Mouse (Mus musculus) cerebellum, adult 9-11 months (tissue): ENCODE data around the gene Lingo3.

Experiments
- DNase-seq: peaks from one replicate; pipeline ENCODE4 v3.0.0; 2022

The Lingo3 gene

DNA sequence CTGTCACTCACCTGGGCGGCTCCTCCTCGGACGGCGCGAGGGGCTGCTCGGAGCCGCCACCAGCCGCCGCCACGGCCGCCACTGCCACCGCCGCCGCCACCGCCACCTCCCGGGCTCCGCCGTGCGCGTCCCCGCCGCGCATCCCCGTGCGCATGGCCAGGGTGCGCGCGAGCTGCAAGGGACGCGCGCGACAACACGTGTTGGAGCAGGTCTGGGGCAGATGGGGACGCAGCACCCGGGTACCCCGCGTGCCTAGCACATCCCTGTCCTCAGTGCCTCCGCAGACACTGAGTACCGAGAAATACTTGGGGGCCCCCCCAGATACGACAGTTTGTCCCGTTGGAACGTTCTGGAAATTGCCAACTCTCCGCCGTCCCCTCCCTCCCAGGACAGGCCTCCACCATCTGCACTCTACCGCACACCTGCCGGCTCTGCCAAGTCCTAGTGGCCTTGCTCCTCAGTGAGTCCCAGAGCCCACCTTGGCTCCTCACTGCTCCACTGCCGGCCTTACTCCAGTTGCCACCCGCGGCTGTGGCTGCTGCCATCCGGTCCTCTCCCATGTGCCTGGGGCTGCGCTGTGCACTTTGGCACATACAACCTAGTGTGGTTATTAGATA, at the start of gene Lingo3:
Gene Lingo3 (minus strand): TSS at position 109 of the 617 bp plus-strand sequence.
- DNase-seq: peak; percentile 86

- peak; percentile 87 for DNase-seq
Measured at GRCm38 (mm10) chr10:80887181-80887580, 43.3 kb upstream of the Lingo3 start.

- DNase-seq: peak; percentile 69
Measured at GRCm38 (mm10) chr10:80881301-80881700, 37.5 kb upstream of the Lingo3 start.

- no peak for DNase-seq
Measured at GRCm38 (mm10) chr10:80880901-80881300, 37.1 kb upstream of the Lingo3 start.

DNA sequence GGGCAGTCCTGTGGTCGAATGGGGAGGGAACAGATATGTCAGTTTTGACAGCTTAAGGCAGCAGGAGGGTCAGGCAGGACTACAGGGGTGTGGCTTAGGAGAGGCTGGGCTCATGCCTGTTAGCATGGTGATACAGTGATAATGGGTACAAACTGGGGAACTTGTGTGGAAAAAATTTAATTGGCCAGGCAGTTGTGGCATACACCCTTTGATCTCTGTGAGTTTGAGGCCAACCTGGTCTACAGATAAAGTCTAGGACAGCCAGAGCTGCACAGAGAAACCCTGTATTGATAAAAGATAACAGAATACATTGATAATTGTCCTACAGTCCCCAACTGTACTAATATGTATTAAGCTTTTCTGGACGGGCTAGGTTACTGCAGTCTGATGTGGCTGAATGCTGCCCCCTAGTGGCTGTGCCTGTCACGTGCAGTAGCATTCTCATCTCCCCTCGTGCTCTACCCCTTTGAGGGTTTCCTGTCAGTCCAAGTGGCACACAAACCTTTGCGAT, 36.3 kb upstream of the Lingo3 start:
- DNase-seq: peak; percentile 65

- DNase-seq: no peak
Measured at GRCm38 (mm10) chr10:80876594-80876993, 32.8 kb upstream of the Lingo3 start.

DNA sequence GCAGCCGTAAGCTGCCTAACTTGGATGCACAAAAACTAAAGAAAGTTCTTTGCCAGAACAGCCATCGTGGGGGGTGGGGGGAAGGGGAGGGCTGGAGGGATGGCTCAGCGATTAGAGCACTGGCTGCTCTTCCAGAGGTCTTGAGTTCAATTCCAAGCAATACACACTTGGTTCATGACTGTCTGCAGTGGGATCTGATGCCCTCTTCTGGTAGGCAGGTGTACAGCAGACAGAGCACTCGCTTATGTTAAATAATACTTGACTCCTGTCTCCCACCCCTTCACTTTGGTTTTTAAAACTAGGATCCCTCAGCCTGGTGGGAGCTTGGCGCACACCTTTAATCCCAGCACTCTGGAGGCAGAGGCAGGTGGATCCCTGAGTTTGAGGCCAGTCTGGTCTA, 32.2 kb upstream of the Lingo3 start:
- peak; percentile 66 for DNase-seq

GRCm38 (mm10) chr10:80874035-80874434, 30.2 kb upstream of the Lingo3 start:
- DNase-seq: no peak

DNA sequence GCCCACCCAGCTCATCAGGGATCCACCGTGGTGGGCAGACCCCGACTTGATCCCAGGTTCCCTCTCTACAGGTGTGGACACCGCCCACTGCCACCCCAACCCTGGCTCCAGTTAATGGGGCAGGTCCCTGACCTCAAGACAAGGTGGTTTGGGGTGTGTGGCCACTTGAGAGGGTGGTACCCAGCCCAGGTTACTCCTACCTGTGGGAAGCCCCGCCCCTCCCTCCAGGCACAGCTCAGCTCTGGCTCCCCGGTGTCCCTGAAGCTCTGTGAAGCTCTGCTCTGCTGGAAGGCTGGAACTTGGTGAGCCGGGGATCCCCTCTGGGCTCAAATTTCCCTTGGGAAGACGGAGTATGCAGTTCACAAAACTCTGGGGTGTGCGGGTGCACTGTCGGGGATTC, 27.7 kb upstream of the Lingo3 start, which contains the start of gene Tmprss9:
Gene Tmprss9 (plus strand): TSS at position 268 of the 400 bp plus-strand sequence.
- no peak for DNase-seq

- no peak for DNase-seq
Measured at GRCm38 (mm10) chr10:80870993-80871392, 27.2 kb upstream of the Lingo3 start.

GRCm38 (mm10) chr10:80864446-80864845, 20.6 kb upstream of the Lingo3 start:
- peak; percentile 92 for DNase-seq

GRCm38 (mm10) chr10:80862305-80862704, 18.5 kb upstream of the Lingo3 start:
- DNase-seq: no peak

- no peak for DNase-seq
Measured at GRCm38 (mm10) chr10:80858350-80858935, 14.6 kb upstream of the Lingo3 start.

DNA sequence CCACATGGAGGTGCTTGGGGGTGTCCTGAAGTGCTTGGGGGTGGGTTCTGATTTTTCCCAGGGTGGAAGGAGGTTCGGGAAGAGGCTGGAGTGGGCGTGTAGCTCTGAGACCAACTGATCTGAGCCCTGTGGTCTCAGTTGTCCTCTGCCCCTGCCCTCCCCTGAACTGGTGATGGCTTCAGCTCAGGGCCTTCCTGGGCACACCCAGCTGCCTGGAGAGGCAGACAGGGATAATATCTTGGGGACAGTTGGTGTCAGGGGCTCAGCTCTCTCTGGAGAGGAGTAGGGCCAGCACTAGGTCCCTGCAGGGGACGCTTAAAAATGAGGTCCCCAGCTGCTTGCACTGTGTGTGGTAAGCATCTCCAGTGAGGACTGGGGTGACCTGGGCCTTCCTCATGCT, 14.0 kb upstream of the Lingo3 start:
- DNase-seq: no peak

DNA sequence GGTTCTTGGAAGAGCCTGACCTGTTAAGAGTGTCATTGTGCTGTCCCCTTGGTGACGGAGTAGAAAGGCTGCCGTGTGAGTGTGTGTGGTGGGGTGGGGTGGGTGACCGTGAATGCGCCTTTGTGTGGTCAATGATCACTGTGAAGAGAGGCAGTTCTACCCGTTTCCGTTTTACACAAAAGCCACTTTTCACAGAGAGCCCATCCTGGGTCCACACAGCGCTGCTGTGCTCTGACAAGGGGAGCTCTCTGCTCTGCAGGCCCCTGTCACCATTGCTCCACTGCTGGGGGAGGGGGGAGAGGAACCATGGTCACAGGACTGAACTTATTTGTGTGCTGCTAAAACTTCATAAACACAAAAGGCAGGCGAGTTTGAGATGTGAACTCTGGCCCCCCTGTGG, 13.5 kb upstream of the Lingo3 start:
- DNase-seq: no peak

DNA sequence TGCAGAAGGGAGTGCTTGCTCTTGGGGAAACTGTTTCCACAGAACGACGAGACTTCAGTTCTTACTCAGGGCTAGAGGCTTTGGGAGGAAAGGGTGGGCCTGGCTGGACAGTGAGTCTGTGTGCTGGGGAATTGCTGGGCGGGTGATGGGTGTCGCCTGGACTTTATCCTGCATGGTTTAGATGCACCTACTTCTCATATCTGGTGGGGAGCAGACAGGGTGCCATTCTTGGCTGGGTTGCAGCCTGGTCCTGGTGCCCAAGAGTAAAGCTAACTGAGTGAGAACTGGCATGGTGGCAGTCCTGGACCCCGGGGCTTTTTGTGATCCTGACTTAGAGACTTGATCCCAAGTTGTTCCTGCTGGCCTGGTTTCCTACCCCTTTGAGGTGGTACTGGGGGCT, 13.1 kb upstream of the Lingo3 start:
- no peak for DNase-seq

- no peak for DNase-seq
Measured at GRCm38 (mm10) chr10:80856267-80856666, 12.4 kb upstream of the Lingo3 start.

DNA sequence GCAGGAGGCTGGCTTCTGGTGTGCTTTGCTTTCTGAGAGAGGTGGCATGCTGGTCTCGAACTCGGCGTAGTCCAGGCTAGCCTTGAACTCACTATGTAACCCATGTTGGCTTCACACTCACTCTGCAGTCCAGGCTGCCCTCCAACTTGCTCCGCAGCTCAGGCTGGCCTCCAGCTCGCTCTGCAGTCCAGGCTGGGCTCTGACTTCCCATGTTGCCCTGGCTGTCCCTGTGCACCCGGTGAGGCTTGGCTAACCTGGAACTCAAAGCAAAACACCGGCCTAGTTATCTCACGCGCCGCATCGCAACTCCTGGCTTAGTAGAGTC, 11.9 kb upstream of the Lingo3 start:
- DNase-seq: peak; percentile 78

DNA sequence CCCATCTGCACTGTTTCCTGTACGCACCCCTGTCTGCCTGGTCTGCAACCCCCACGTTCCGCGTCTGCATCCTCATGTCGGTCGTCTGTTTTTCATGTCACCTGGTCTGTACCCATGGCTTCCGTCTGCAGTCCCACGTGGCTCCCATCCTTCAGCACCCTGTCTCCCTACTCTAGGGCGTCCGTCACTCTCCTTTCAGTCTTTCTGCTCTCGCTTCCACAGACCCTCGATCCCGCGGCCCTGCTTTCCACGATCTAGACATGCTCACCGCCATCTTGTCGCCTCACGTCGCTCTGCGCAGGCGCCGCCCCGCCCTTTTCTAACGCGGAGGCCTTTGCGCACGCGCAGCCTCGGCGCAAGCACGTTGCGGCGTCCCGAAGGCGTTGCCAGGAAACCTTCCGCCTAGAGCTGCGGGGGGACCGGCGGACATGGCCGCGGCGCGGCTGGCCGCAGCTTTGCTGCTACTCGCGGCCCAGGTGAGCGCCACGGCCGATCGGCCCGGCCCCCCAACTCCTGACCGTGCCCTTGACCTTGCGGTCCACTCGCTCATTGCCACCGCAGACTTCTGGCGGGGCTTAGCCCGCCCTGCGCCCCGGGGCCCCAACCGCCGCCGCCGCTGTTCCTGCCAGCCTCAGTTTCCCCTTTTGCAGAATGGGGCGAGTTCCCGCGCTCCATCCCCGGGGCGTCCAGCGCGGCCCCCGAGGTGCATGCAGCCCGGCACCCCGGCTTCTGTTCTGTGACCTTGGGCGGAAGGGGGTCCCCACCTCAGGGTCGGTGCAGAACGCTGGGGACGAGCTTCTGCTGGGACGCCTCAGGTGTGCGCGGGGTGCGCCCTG, 11.3 kb upstream of the Lingo3 start, which contains the start of the genes Lsm7 and Sppl2b:
Gene Lsm7 (minus strand): TSS at position 297 of the 836 bp plus-strand sequence.
Gene Sppl2b (plus strand): TSS at position 363 of the 836 bp plus-strand sequence.
- DNase-seq: peak; percentile 96

- no peak for DNase-seq
Measured at GRCm38 (mm10) chr10:80848571-80848970, 4.7 kb upstream of the Lingo3 start.

GRCm38 (mm10) chr10:80845732-80846131, 1.9 kb upstream of the Lingo3 start:
- DNase-seq: no peak

DNA sequence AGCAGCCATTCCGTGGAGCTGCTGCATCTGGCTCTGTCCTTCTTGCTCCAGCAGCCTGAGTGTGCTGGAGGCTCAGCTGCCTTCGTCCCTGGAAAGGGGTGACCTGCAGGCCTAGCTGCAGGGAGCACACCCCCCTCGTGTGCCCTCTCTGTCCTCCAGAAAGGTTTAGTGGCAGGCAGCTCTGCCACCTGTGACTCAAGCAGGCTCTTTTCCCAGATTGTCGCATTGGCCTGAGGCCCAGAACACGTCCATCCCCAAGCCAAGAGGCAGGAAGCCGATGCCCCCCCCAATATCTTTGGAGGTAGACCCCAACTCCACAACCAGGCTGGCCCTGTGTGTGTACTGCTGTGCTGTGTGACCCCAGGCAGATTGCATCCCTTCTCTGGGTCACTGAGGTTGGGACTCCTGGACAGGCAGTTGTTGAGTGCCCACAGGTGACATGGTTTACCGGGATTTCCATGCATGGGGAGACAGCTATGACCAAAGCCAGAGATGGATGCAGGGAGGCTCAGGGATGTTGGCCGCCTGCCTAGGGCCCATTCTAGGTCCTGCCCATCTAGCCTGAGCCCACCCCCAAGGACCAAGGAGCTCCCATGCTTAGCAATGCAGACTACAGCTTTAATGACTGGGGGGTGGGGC, 1.3 kb upstream of the Lingo3 start:
- DNase-seq: peak; percentile 72
